Mouse (Mus musculus): Measurements from ENCODE around the gene Gm3045.

Gm3045 gene

DNA sequence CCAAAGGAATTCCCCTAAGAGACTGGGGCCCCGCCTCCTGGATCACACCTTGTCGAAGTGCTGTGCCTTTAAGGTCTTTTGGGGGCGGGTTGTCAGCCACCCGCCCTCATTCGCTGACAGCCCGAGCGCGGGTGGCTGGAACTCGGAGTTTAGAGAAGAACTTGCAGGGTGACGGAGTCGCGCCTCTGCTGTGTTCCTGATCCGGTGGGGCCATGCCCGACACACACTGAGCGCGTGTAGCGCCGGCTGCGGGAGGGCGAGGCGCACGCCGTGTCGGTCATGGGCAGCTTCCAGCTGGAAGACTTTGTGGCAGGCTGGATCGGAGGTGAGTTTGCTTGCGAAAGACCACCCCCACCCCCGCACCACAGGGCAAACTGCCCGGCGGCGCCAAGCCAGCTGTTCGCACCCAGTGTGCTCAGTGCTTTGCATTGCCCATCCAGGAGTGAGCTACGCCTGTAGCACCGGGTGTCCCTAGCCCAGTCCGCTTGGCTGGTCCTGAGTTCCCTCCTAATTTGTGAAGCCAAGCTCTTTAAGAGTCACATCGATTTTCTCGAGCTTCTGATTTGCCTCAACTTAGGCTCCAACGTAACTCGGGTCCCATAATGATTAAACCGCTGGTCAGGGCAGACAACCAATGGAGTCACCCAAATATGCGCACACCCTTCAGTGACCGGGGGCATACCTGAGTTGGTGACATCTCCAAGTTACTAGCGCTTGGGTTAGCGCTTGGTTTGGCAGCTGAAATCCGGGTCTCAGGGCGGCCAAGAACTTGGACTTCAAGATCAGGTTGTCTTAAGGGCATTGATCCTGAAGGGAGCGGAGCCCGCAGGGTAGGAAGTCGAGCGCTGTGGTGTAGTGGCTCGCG lies 12.0 kb downstream of the Gm3045 start, which contains the start of gene Slc25a48:
TSS of gene Slc25a48 (plus strand) at position 145 of the 865 bp plus-strand sequence.
- no peak for DNase-seq (ENCODE audit: low spot score)

DNA sequence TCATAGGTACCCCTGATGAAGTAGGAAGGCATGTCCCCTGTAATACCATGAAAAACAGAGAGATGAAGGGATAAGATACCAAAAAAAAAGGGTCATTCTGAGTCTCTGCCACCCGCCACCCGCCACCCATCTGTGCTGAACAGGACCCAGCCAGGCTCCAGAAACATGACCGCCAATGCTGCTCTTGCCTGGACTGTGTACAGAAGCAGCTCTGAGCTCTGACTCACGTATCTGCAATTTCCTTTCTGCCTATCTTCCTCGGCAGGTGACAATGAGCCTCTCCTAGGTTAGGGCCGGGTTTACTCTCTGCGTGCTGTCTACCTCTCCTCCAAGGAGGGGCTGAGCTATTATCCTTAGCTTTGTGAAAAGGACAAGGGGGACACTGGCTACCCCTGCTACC lies 17.0 kb downstream of the Gm3045 start:
- no peak for DNase-seq (ENCODE audit: low spot score)

DNA sequence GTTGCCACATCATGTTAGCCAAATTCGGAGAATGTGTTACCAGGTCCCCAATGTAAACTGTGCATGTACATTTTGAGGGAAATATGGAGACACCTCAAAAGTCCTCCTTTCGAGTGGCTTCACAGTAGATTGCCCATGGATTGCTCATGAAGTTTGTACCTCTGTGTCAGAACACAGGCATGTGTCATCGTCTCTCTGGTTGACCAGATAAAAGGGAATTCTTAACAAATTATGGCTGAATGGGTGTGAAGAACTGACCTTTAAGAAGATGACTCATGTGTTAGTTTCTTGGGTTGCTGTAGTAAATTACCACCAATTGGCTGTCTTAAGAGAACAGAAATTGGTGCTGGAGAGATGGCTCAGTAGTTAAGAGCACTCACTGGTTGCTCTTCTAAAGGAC lies 17.7 kb downstream of the Gm3045 start:
- no peak for DNase-seq (ENCODE audit: low spot score)

DNA sequence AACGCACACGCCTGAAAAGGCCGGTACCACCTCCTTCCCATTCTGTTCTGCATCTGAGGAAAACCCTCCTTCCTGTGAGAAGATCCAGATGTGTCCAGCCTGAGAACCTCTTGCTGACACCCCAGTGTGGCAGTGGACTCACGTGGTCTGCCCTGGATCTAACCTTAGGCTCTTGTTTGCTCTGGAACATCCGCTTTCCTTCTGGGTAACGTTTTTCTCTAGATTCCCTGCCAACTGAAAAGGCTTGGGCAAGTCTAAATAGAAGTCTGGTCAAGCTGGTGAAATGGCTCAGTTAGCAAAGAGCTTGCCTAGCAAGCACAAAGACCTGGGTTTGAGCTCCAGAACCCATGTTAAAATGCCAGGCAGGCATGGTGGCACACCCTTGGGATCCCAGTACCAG lies 18.6 kb downstream of the Gm3045 start:
- no peak for DNase-seq (ENCODE audit: low spot score)

DNA sequence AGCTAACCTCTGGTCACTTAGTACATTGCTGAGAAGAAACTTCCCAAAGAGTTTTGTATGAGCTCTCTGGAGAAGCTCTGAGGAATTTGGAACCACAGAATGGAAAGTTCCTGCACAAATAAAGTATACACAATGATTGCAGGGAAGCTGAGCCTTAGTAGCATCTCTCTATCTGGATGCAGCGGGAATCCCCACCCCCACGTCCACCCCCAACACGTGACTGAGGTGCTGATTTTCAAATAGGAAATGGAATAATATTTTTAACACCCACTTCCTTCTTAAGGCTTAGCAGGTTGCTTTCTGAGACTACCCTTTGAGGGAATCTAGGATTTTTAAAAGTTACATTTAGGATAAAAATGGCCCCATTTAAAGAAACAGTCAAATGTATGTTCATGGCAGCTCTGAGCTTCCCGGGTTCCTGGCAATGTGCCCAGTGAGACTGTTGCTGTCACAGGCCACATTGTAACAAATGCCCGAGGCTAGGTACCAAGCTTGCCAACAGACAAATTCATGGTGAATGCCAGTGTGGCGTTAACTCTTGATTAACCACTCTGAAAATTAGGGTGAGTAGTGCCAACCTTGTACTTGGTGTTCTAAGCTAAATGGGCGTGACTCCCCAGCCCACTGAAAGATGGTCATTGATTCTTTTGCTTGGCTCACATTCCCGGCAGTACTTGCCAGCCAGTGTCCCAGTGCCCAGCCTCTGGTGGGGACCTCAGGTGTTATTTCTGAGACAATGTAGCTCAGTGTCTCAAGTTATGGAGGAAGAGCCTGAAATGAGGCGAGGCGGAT lies 23.0 kb downstream of the Gm3045 start:
- DNase-seq (ENCODE audit: low spot score): no peak

DNA sequence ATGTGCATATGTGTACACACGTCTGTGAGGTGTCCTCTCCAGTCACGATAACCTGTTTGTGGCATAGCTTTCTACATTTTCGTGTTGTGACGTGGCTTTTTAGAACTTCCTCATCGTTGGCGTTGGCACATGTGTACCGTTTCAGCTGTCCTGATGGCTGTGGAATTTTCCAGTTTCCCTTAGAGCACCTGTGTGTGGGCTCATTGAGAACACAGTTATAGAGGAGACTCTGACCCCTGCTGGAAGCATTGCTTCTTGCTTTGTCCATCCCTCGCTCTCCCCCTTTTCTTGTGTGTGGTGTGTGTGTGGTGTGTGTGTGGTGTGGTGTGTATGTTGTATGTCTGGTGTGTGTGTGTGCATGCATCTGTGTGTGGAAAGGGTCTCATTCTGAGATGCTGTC lies 23.6 kb downstream of the Gm3045 start:
- DNase-seq (ENCODE audit: low spot score): no peak

DNA sequence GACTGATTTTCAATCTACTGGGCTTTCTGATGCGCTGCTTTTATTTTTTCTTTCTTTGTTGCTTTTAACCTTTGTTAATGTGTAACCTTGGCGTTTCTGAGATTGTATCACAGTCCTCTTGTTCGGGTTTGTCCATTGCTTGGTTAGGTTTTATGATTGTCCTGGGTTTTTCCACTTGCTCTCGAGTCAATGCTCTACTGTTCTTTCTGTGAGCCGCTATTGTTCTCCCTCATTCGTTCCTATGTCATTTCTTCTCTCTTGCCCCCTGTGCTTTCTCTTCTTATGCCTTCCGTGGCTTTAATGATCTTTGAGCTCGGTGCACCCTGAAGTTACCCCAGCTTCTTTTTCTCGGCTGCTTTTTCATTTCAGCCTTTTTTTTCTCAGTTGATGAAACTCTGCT lies 31.6 kb downstream of the Gm3045 start:
- no peak for DNase-seq (ENCODE audit: low spot score)

DNA sequence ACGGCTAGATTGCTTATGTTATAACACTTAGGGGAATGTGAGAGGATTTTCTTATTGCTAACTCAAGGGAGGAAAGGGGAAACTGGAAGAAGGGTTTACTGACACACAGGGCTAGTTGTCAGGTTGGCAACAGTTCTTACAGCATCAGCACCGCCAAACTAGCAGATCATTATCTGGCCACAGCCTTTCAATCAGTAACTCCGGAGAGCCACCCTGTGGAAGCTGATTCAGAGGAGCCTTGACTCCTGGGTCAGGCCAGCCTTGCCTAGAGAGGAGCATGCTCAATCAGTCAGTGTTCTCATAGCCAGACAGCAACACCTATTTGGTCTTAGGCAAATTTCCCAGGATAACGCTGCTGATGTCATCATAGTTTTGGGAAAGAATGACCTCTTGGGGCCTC lies 35.1 kb downstream of the Gm3045 start:
- DNase-seq (ENCODE audit: low spot score): no peak

DNA sequence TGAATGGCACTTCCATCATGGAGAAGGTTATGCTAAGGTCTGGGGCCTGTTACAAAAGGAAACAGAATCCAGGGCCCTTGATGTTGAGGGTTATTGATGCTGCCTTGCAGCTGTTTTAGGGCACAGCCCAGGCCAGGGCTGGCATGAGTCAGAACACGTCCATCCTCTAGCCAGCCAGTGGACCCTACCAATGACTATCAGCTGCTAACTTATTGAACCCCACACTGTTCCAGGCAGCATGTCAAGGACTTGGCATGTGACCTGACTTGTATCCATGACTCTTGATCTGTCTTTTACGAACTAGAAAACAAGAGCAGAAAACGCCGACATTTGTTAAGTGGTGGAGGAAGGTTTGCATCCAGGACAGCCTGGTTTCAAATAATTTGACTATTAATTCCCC lies 36.4 kb downstream of the Gm3045 start:
- DNase-seq (ENCODE audit: low spot score): no peak

DNA sequence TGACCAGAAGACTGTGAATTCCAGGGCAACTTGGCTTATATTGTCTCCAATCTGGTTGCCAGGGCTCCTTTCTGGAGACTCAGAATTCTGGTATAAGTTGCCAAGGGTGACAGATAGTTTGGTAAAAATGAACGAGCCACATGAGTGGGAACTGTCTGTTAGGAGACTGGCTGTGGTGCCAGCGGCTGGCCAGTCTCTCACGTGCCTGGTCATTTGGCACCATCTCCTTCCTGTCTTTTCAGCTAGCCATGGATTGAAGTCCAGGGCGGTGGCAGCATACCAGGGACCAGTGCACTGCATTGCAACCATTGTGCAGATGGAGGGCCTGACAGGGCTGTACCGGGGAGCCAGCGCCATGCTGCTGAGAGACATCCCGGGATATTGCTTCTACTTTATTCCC lies 36.9 kb downstream of the Gm3045 start:
- DNase-seq (ENCODE audit: low spot score): no peak

DNA sequence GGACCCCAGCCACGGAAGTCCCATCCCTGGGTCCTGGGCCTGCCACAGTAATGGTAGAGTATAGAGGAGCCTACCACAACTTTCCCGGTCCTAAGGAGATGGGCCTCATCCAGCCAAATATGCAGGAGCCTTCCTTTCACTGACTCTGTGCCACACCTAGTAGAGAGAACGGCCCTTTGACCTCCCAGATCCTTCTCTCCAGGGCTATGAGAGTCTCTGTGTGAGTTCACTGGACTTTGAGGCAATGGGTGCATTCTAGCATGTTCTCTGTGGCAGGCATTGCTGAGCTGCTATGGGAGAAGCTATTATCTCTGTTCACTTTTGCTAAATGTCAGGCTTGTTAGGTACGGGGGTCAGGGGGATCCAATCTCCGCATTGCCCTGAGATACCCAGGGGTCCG lies 37.4 kb downstream of the Gm3045 start:
- DNase-seq (ENCODE audit: low spot score): no peak

DNA sequence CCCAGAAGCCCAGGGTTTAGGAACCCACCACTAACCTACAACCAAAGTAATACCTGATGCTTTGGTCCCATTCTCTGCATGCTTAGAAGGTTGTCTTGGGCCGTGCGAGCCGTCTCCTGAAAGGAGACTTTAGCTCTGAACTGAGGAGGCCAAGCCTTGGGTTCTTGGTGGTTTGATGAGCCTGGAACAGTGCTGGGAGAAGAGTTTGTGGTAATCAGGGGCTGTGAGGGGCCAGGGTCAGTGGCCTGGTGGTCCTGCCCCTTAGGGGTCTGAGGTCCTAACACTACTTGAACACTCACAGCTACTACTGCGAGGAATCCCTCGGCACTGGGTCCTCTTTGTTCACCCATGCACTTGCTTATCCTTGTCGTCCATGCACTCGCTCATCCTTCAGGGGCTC lies 41.4 kb downstream of the Gm3045 start:
- DNase-seq (ENCODE audit: low spot score): no peak

DNA sequence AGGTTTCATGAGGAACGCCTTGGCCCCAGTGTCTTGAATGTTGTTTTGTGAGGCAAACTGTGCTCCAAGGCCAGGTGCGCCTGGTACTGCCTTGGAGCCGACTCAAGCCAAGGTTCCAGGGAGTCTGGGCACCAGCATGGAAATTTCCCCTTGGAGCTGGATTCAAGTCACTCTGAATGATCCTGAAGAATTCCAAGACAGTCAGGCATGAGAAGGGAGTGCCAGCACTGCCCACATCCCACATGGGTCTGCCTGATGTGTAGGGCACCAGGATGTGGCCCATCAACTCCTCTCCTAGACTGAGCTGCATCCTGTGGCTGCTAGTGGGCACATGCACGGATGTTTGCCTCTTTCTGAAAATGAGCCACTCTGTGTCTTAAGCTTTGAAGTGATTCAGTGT lies 42.1 kb downstream of the Gm3045 start:
- DNase-seq (ENCODE audit: low spot score): no peak

DNA sequence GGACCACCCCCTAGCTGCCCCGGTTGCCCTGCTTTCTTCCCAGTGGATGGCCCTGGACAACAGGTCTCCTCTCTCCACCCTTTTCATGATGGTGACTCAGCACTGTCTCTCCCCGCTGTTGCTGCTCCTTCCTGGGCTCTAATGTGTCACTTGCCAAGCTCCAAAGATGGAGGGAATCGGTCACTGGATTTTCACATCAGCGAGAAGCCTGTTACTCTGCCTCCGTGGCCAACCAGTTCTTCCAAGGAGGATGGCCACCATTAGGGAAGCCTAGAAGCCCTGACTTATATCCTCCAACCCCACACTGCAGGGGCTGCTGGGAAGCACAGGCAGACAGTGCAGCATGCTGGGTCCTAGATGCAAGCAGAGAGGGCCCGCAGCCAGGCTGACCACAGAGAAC lies 44.8 kb downstream of the Gm3045 start:
- DNase-seq (ENCODE audit: low spot score): no peak

DNA sequence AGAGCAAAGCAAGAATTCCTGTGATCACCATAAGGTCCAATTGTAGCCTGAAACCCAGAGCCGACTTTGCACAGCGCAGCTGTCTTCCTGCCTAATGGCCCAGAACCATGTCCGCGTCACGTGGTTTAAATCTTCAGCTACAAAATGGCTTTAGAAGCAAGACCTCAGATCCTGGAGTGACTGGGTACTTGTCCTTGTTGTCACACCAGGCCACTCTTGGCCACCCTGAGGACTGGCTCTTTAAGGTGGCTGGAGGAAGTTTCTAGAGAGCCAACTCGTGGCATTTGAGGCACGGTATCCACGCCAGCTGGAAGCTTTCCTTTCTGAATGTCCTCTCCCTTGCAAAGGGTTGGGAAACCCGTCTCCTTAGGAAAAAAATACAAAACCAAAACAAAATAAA lies 45.6 kb downstream of the Gm3045 start:
- no peak for DNase-seq (ENCODE audit: low spot score)

DNA sequence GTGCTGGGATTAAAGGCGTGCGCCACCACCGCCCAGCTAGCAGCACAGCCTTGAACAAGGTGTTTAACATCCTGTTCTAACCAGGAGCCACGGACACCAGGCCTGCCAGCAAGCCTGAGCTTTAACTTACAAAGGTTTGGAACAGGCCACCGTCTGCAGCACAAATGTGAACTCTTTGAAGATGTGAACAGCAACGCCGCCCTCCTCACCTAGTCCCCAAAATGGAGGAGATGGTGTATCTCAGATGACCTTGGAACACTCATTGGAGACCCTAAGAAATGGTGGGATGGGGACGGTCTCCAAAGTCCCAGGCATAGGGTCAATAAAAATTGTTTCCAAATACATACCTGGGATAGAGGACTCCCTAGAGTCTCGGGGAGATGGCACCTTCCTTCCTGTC lies 46.3 kb downstream of the Gm3045 start:
- DNase-seq (ENCODE audit: low spot score): no peak

DNA sequence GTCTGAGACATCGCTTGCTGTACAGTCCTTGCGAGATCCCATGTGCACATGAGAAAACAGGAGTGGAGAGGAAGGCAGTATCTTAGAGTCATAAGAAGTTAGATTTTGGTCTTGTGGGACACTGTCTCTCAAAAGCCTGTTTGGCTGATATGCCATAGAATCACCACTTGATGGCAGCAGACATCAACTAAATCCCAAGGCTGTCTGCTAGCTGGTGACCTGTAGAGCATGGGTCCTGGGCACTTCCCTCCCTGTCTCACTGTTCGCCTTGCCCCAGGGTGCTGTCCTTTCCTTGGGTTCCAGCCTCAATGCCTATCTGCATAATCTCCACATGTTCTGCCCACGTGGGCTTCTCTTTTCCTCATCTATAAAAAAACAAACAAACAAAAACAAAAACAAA lies 49.0 kb downstream of the Gm3045 start:
- DNase-seq (ENCODE audit: low spot score): no peak

DNA sequence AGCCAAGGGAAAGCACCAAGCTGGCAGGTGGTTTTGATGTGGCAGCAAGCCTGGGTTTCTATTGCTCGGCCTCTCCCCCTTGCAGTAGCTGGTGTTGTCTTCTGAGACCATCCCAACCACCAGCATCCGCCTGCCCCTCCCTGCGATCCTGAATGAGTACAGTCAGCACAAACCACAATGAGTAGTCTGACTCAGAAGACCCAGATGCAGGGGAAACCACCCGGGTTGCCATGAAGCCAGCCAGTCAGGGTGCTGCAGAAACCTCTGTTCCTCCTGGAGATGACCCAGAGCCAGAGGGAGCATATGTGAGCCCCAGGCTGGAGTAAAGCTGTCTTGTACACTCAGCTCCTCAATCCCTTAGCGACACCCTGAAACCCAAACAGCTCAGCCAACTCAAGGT lies 50.4 kb downstream of the Gm3045 start:
- DNase-seq (ENCODE audit: low spot score): peak; percentile 17

DNA sequence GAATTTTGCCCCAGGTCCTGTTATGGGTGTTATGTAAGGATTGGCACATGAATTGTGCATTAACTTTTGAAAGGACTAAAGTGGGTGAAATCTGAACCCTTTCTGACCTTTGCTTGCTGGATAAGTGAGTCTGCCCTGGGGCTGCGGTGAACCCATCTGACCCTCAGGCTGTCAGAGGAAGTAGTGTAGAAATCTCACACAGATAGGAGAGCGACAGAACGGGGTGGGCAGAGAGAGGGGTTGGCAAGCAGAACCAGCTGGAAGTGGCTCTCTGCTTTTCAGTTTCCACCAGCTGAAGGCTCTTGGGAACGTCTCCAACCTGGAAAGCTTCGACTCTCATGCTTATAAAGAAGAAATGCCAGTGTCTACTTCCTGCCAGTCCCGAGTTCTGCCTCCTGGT lies 50.9 kb downstream of the Gm3045 start:
- no peak for DNase-seq (ENCODE audit: low spot score)

DNA sequence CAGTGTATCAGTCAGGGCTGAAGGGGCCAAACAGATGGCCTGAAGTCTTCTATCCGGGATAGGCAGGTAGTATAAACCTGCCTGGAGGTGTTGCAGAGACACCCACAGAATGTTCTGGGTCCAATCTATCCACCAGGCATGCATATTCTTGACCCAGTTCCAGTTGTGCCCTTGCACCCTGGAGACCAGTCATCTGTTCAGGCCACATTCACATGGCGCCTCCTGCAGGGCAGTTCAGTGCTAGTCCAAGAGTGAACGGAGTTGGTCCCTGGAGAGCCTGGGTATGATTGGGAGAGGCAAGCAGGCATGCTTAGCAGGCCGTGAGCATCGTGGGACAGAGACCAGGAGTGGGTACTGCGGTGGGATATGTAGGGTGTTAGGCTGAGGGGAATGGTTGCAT lies 51.6 kb downstream of the Gm3045 start:
- no peak for DNase-seq (ENCODE audit: low spot score)

DNA sequence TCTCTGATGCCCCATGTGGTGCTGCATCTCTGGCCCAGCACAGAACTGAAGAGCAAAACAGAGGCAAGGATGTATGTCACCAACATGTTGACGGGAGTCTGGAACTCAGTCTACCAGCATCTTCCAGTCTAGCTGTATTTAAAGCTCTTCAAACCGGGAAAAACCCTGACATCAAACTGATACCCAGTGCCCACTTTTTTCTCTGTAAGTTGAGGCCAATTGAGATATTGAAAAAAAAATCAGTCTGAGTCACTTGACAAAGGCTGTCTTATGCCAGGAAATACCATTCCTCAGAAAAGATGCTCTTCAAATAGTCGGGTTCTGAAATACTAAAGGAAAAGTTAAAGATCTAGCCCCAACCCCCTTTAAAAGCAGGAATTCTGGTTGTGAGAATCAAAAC lies 55.8 kb downstream of the Gm3045 start, which contains the start of gene Il9:
TSS of gene Il9 (minus strand) at position 101 of the 400 bp plus-strand sequence.
- no peak for DNase-seq (ENCODE audit: low spot score)

Data from ovary, adult 18-20 months (tissue).